Mouse (Mus musculus): ENCODE data around the gene 2010111I01Rik.
"Not testable (repeated sequence)": the region's sequence is repeated elsewhere in the genome, so short reads cannot be mapped to it uniquely, and the experiment has no call there.

Gene 2010111I01Rik

GRCm38 (mm10) chr13:63313748-63314607 lies 349.3 kb downstream of the 2010111I01Rik start:
- no peak for DNase-seq (ENCODE audit: low spot score in 2 of 2)

DNA sequence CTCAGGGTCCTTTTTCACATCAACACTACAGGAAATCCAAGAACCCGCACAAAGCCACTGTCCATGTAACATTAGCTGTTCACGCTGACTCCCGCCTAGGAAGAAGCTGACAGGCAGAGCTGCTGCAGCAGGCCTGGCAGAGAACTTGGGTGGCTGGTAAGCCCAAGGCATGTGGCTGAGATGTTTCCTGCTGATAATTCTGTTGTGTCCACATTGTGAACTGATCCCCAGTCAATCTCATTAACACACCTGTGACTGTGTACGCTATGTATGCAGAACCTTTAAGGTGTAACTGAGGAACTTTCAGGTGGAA lies 349.9 kb downstream of the 2010111I01Rik start:
- no peak for DNase-seq (ENCODE audit: low spot score in 2 of 2)

- not testable (repeated sequence) for DNase-seq (ENCODE audit: low spot score in 2 of 2)
These were observed 350.4 kb downstream of the 2010111I01Rik start for GRCm38 (mm10) chr13:63315111-63315510.

DNA sequence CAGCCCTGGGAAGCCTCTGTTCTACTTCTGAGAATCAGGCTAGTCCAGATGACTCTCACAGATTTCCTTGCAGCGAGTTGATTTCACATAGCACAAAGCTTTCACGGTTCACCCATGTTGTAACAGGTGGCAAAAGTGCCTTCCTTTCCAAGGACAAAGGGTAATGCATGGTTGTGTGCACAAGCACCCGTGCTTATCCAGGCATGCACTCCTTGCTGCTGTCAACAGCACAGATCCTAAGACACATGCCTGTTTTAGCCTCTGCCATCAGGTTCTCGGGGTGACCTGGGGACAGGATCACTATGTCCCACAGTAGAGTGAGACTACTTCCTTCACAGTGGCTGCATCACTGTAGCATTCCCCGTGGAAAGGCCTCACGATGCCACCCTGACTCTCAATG lies 351.1 kb downstream of the 2010111I01Rik start:
- no peak for DNase-seq (ENCODE audit: low spot score in 2 of 2)

DNA sequence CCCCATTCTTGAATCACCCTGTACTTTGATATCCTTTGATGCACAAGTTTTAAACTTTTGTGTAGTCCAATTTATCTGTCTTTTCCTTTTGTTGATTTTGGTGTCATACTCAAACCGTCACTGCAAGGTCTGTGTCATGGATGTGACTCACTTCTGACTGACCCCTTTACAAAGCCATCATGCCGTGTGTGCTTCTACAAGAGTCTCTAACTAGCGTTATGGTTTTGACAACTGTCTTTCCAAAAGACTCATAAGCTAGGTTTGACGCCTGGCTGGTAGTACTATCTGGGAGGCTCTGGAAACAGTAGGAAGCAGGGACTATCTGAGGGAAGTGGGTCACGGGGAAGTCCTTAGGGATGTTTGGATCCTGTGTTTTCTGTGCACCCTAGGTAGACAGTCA lies 351.7 kb downstream of the 2010111I01Rik start:
- DNase-seq (ENCODE audit: low spot score in 2 of 2): no peak

- DNase-seq (ENCODE audit: low spot score in 2 of 2): no peak
These were observed 353.0 kb downstream of the 2010111I01Rik start for GRCm38 (mm10) chr13:63317681-63318104.

DNA sequence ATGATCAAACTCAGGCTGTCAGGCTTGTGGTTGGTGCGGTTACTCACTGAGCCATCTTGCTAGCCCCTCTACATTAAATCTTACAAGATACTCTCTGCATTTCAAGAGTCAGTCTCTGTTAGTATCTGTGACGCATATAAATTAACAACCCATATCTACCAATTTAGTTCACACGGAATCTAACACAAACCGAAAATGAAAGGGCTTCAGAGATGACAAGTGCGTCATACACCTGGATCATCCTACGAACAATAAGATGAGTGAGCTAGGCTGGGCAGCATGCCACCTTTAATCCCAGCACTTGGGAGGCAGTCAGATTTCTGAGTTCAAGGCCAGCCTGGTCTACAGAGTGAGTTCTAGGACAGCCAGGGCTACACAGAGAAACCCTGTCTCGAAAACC lies 355.1 kb downstream of the 2010111I01Rik start:
- DNase-seq (ENCODE audit: low spot score in 2 of 2): no peak

- no peak for DNase-seq (ENCODE audit: low spot score in 2 of 2)
These were observed 357.0 kb downstream of the 2010111I01Rik start for GRCm38 (mm10) chr13:63321689-63322088.

DNA sequence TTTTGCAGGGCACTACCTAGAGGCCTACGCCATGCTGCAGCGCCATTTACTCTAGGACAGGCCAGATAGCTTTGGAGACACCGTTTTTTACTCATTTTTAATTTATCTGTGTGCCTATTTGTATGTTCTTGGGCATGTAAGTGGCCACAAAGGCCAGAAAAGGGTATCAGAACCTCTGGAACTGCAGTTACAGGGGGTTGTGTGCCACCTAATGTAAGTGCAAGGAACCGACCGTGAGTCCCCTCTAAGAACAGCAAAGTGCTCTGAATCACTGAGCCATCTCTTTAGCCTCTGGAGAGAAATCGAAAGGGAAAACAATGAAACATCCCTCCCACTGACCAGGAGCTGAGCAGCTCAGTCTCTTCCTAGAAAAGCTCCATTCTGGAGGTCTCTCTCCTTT lies 358.1 kb downstream of the 2010111I01Rik start:
- no peak for DNase-seq (ENCODE audit: low spot score in 2 of 2)

DNA sequence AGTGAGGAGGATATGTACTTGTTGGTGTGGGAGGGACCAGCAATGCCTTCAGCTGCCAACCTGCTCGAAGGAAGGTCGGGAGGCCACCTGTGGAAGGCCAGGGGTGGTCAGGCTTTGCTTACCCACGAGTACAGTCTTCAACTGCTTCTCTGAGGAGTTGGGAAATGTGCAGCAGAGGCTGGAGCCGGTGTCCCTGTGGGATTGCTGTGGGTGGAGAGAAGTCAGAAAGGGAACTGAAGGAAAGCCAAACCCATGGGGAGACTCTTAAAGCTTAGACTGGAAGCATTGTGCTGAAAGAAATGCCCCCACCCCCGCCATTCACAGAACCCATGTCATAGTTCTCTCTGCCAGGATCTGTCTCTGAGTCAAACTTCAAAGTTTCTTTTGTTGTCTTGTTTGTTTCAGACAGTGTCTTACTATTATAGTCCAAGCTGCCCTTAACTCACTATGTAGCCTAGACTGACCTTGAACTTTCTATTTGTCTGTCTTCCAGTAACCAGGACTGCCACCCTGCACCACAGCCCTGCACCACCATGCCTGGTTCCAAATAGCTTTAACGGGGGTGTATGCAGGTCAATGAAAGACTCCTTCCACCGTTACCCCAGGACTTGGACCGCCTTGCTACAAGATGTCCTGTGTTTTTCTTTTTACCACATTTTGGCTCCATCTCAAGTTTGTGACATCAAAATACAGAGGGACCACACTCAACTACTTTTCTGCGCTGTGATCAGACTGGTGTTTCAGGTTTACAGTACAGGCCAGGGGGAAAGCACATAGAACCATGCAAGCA lies 358.8 kb downstream of the 2010111I01Rik start:
- no peak for DNase-seq (ENCODE audit: low spot score in 2 of 2)

GRCm38 (mm10) chr13:63324311-63324710 lies 359.6 kb downstream of the 2010111I01Rik start:
- no peak for DNase-seq (ENCODE audit: low spot score in 2 of 2)

GRCm38 (mm10) chr13:63324978-63325848 lies 360.5 kb downstream of the 2010111I01Rik start:
- no peak for DNase-seq (ENCODE audit: low spot score in 2 of 2)

GRCm38 (mm10) chr13:63326015-63326414 lies 361.3 kb downstream of the 2010111I01Rik start:
- DNase-seq (ENCODE audit: low spot score in 2 of 2): no peak

DNA sequence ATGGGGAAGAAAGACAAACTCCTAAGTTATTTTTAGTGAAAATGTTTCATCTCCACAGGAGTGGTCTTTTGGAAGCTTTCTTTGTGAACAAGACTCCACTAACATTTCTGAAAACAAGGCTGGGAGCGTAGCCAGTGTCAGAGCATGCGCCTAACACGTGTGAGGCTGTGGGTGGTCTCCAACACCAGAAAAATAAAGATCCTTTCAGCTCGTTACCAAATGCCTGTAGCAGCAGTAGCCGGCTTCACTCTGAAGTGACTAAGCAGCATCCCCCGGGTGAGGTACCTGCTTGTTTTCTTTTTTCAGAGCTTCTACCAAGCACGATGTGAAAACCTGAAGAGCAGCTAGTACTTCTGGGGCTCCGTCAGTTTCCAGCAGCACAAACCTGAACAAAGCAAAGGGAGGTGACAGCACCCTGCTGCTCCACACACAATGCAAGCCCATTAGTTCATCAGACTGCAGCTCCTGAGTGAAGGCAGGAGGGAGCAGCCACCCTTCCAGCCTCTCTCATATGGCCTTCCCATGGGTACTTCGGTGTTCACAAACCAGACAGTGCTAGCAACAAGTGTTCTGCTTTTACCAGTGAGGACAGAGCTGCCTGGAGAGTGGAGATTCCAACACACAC lies 365.7 kb downstream of the 2010111I01Rik start:
- no peak for DNase-seq (ENCODE audit: low spot score in 2 of 2)

DNA sequence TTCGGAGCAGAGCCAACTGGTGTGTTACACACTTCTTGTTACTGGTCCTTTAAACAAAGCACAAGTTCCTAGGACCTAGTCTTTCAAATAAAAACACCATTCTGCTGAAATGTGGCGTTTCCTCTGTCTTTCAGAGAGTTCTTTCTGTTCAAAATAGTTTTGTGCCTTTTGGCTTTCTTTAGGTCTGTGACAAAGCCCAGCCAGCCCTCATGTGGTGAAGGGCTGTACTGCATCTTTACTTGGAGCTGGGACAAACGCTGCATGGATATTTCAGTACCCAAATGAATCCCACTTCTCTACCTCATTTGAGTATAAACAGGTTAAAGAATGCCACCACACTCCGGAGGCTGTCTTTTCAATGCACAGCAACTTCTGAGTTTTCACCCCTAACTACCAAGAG lies 366.7 kb downstream of the 2010111I01Rik start:
- peak in 1 of 2 experiments; percentile 75 for DNase-seq (ENCODE audit: low spot score in 2 of 2)

DNA sequence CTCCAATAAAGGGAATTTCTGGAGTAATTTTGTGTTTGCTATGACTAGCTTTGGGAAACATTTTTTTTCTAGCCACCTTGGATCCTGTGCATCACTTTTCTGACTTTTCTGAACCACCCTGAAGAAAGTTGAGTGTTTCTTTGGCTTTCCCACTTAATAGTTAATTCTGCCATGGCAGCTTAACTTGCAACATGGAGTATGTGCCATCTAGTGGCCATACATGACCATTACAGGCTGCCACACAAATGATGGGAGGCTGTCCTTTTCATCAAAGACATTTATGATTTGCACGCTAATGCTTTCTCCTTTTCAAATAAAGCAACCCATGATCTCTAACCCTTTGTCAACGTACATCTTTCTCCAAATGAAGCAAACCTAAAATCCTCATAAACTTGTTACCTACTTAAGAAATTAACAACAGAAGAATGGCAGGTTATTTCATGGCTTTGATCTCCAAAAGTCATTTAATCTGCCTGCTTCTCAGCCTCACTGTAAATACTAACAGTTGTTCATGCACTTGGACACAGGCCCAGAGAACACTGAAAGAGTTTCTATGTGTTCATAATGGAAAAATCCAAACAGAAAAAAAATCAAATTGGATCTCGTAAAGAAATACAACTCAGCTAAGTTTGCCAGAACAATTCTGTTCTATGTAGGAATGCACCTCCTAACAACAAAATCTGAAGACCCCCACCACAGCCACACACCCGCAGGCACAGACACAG lies 368.0 kb downstream of the 2010111I01Rik start:
- no peak for DNase-seq (ENCODE audit: low spot score in 2 of 2)

DNA sequence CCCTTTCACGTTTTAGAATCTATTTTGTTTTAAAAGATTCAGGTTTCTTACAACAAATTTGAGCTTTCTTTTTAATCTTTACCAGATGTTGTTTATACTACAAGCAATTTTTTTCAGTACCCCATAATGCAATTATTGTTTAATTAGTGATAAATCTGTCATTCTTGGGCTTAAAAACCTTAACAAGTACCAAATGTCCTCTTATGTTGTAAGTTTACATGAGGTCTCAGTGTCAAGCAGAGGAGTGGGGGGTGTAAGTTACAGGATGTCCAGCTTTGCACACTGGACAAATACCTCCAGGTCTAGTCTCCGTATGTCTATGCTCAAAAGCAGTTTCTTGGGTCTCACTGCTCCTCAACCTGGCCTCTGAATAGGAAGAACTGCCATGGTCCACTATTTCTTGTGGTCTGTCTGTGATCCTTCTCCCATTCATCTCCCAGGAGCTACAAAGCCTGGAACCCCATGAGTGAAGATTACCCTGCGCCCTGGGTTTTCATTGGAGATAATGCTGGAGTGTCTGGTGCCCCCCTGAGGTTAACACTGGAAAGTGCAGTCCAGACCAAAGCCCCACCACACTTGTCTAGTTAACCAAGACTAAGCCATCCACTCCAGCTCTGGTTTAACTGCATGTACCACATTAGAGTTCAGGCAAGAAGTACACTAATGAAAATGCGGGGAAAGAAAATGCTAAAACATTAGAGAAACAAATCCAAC lies 370.9 kb downstream of the 2010111I01Rik start:
- DNase-seq (ENCODE audit: low spot score in 2 of 2): no peak

DNA sequence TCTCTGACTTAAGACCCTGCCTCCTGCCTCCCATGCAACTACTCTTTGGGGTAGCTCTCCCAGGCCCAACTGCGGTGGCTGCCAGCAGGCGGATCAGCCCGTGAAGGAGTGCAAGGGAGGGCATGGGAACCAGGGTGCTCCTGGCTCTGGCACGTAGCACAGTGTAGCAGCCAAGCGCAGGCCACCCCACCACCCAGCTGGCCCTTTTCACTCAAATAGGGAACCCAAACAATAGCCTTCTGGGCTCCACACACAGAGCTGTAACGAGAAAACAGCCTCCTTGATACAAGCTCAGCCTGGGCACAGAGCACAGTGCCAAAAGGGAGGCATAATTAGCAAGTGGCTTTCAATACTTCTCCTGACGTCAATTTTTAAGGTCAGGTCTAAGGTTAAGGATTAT lies 371.6 kb downstream of the 2010111I01Rik start:
- no peak for DNase-seq (ENCODE audit: low spot score in 2 of 2)

DNA sequence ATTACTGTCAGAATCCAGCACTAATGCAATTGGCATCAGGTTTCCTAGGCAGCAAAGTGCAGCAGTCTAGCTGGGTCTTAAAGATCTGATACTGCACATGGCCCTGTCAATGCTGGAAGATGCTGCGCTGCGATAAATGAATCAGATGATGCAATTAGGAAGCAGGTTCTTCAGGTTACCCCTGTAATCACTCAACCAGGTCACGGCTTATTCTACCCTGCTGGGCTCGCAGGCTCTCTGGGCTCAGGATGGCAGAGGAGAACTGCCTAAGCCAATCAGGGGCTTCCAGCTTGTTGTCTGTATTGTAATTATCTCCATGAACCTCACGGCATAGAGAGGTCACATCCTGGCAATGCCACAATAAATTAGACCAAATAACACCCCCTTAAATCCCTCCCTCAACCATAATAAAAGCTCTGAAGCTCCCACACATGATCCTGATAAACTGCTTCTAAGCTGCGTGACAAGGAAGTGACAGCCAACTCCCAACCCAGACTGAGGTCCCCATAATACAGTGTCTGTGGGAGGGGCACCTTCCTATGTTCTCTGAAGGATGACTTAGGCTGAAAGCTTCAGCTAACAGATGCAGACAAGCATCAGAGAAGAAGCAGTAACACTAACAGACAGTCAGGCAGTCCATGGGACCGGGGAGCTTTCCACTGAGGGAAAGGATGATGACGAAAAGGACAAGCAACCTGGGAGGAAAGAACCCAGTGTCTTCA lies 372.7 kb downstream of the 2010111I01Rik start:
- DNase-seq (ENCODE audit: low spot score in 2 of 2): no peak

DNA sequence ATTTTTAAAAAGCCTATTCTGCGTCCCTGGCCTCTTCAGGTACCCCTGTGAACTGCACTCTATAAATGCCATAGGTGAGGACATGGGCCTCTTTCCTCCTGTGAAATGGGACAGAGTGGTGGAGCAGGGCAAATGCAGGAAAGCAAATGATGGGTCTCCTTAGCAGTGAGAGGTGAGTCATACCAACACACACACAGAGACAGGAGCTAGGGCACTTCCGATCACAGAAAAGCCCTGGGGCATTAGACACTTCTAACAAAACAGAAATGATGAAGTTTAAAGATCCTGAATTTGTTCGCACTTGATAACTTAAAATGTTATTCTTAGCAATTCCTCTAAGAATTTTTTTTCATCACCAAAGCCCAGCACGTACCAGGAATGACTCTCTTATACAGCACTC lies 375.3 kb downstream of the 2010111I01Rik start:
- DNase-seq (ENCODE audit: low spot score in 2 of 2): no peak
